Mouse (Mus musculus) heart, adult 2 months (tissue): ENCODE data around the gene Rab3ip. TPM values are rescaled to one million over a fixed set of nuclear protein-coding genes. Genes with fewer than 3 reads are reported as not detected.

ENCODE experiments used
- DNase-seq, 2 experiments: peaks; one replicate each; pipeline ENCODE4 v3.0.0; 2021
- H3K27ac ChIP-seq: fragments of 200-600 bp; 2 replicates; pipeline ENCODE4 v1.8.1; 2022
- H3K27me3 ChIP-seq: fragments of 200-500 bp; 2 replicates; pipeline ENCODE4 v1.6.1; 2012; ENCODE audit warnings: mild to moderate bottlenecking, low read length, inconsistent platforms, mixed read lengths; ENCODE audit not compliant: control insufficient read depth, insufficient read depth
- H3K36me3 ChIP-seq: fragments of 200-500 bp; 2 replicates; pipeline ENCODE4 v1.6.1; 2012; ENCODE audit warnings: low read length, inconsistent platforms; ENCODE audit not compliant: control insufficient read depth, insufficient read depth
- H3K4me1 ChIP-seq: fragments of 200-500 bp; 2 replicates; pipeline ENCODE4 v1.6.1; 2011; ENCODE audit warnings: low read length; ENCODE audit not compliant: control insufficient read depth, insufficient read depth
- H3K4me3 ChIP-seq: fragments of 200-600 bp; 2 replicates; pipeline ENCODE4 v1.8.1; 2022
- H3K79me2 ChIP-seq: fragments of 200-500 bp; replicated peaks from 2 replicates; pipeline ENCODE4 v1.6.1; 2012; ENCODE audit warnings: mild to moderate bottlenecking, inconsistent platforms, low read length, moderate library complexity, mixed read lengths; ENCODE audit not compliant: control insufficient read depth, insufficient read depth
- H3K9ac ChIP-seq: fragments of 200-500 bp; 2 replicates; pipeline ENCODE4 v1.6.1; 2012; ENCODE audit warnings: low read depth, mild to moderate bottlenecking, control low read depth, inconsistent platforms, low read length, mixed read lengths
- CTCF ChIP-seq: fragments of 200-600 bp; IDR thresholded peaks from 2 replicates; pipeline ENCODE4 v1.8.1; 2022; ENCODE audit warnings: antibody characterized with exemption, mild to moderate bottlenecking, moderate library complexity
- EP300 ChIP-seq: fragments of 200-500 bp; IDR thresholded peaks from 2 replicates; pipeline ENCODE4 v1.6.1; 2011; ENCODE audit warnings: low read depth, low read length, control low read depth; ENCODE audit not compliant: insufficient read depth
- POLR2A ChIP-seq: fragments of 200-500 bp; IDR thresholded peaks from 2 replicates; pipeline ENCODE4 v1.6.1; 2011; ENCODE audit warnings: mild to moderate bottlenecking, low read depth, low read length, control low read depth; ENCODE audit not compliant: insufficient read depth
- WGBS: fragments of 180-500 bp; shearing (Covaris S2); methylation state at CpG from one replicate; pipeline ENCODE4 v1.1.7; 2018; 5-methylcytosine and 5-hydroxymethylcytosine counted together
- intact Hi-C: fragments of 180-260 bp; cut with DNase I; formaldehyde crosslinking; loops from one replicate; pipeline ENCODE4 v1.15.1; 2025
- polyA plus RNA-seq: library from polyadenylated mRNA; depleted of rRNA; stranded (reverse); fragments of >200 nt; gene quantifications from 2 replicates; pipeline ENCODE4 v1.2.3, GENCODE M21; 2012
- total RNA-seq, 2 experiments: library from RNA; stranded (reverse); gene quantifications; 2 replicates each; pipeline ENCODE4 v1.2.3; 2021

The Rab3ip gene
- total and polyA plus RNA-seq, 3 experiments: 80.3 to 168 (median 100) TPM

DNA sequence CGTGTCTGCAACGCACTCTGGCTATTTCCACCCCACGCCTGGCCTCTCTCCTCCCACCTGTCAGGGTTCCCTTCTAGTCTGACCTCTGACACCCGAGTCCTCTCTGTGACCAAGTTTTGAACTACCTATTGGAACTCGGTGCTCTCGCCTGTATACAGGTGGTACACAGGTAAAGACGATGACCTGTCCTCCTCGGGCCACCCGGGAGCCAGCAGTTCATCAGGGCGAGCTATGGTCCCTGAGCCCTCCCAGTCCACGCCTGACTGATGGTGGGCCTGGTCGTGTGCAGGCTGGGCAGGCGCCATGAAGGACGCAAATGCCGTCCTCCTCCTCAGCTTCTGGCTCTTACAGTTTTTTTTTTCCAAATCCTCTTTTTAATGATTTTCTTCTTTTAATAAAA is 29.2 kb downstream of the Rab3ip start:
- no peaks in the 10 kb centered on the region for H3K36me3 ChIP-seq
- no peak overlapping the region for H3K27ac ChIP-seq
- WGBS: 94% methylated on average over 15 of the region's 15 CpGs
- no peaks in the 10 kb centered on the region for H3K79me2 ChIP-seq
- intact Hi-C loops: no loop called here
- no peak for DNase-seq
- no peak overlapping the region for H3K4me3 ChIP-seq
- H3K9ac ChIP-seq: no peak overlapping the region
- no peak for TF ChIP-seq EP300
- TF ChIP-seq POLR2A: no peak
- no peak for TF ChIP-seq CTCF
- no peaks in the 10 kb centered on the region for H3K4me1 ChIP-seq
- no peaks in the 10 kb centered on the region for H3K27me3 ChIP-seq

DNA sequence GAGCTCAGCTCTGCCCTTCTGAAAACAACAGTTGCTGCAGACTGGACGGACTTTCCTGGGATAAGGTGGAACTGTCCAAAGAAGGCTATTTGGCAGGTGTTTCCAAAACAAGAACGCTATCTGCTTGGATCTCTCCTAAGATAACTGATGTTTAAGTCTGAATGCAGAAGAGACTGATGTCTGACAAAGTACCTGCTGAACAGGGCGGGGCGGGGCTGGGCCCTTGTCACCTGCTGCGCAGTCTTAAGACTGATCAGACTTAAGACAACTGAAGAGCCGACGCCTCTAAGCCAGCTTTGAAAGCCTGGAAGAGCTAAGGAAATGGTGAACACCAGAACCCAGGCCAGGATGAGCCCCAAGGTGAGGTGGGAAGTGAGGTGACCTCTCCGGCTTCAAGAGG is 29.9 kb downstream of the Rab3ip start:
- WGBS: 94% methylated on average over 8 of the region's 8 CpGs
- TF ChIP-seq POLR2A: no peak
- TF ChIP-seq CTCF: no peak
- TF ChIP-seq EP300: no peak
- intact Hi-C loops: no loop called here

DNA sequence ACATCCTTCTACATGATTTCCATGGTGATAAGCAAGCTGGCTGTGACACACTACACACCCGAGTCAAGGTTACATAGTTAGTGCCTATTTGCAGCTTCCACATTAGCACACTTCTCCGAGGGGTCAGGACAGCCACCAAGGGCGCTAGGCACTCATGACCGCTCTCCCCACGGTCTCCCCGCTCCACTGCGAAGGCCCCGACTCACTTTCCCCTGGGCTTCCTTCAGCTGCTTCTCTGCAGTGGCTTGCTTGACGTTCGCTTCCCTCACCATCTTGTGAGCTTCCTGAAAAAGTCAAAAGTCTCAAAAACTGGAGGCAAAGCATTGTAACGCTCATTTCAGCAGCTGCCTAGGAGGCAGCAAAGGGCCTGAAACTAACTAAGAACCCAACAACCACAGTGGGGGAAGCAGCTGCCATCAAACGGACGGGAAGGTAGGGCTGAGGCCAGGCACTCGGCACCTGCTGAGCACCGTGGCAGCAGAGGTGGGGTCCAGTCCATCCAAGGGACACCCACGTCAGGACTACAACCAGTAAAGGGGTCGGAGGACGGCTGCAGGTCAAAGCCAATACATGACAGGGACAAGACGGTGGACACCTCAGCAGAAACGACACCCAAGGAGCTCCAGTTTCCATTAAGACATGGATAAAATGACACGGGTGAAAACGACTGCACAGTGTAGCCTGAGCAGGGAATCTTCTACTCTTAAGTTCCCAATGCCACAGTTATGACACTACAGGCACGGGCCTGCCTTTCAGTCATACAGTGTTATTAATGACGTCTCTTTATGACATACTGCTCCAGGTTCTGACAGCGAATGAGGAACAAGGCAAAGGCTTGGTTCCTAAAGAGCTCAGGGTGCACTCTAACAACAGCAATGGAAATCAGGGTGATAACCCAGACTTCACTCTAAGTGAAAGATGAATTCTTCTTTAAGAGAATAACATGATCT is 30.9 kb downstream of the Rab3ip start:
- no peaks in the 10 kb centered on the region for H3K4me1 ChIP-seq
- H3K36me3 ChIP-seq: no peaks in the 10 kb centered on the region
- no peak for DNase-seq
- no peak overlapping the region for H3K9ac ChIP-seq
- TF ChIP-seq EP300 (no peak), POLR2A (no peak), CTCF (no peak)
- intact Hi-C loops: no loop called here
- no peak overlapping the region for H3K4me3 ChIP-seq
- H3K27me3 ChIP-seq: no peaks in the 10 kb centered on the region
- WGBS: 87% methylated on average over 25 of the region's 25 CpGs
- no peak overlapping the region for H3K27ac ChIP-seq
- H3K79me2 ChIP-seq: no peaks in the 10 kb centered on the region

More for the DNA sequence above, 29.9 kb downstream of the Rab3ip start:
- no peak overlapping the region for H3K27ac ChIP-seq
- no peaks in the 10 kb centered on the region for H3K4me1 ChIP-seq
- no peak overlapping the region for H3K4me3 ChIP-seq
- H3K79me2 ChIP-seq: no peaks in the 10 kb centered on the region
- no peaks in the 10 kb centered on the region for H3K27me3 ChIP-seq
- H3K36me3 ChIP-seq: no peaks in the 10 kb centered on the region
- DNase-seq: no peak
- H3K9ac ChIP-seq: no peak overlapping the region

DNA sequence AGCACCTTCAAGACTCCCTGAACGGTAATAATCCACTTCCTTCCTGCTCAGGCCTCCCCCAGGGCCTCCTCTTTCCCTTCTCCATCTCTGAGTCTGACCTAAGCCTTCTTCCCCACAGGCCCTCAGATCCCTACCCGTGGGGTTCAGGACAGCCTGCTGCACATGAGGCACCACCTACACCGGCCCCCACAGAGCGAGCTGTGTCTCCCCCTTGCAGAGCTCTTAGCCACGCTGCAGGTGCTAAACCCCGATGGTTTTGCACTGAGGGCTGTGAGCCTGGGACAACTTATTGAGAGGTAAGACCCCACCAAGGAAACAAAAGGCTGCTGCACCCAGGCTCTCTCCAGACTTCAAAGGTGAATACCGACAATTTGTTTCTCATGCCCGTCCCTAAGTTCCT is 34.0 kb downstream of the Rab3ip start:
- Histone ChIP-seq H3K36me3 (no peaks in the 10 kb centered on the region; the same call in 1 of the 2 replicates), H3K4me3 (no peak overlapping the region), H3K79me2 (no peaks in the 10 kb centered on the region), H3K4me1 (no peaks in the 10 kb centered on the region), H3K9ac (no peak overlapping the region), H3K27ac (no peak overlapping the region), H3K27me3 (no peaks in the 10 kb centered on the region)
- no peak for TF ChIP-seq EP300
- TF ChIP-seq CTCF: no peak
- TF ChIP-seq POLR2A: no peak
- intact Hi-C loops: no loop called here
- no peak for DNase-seq
- 75% methylated on average over 8 of the region's 8 CpGs for WGBS

DNA sequence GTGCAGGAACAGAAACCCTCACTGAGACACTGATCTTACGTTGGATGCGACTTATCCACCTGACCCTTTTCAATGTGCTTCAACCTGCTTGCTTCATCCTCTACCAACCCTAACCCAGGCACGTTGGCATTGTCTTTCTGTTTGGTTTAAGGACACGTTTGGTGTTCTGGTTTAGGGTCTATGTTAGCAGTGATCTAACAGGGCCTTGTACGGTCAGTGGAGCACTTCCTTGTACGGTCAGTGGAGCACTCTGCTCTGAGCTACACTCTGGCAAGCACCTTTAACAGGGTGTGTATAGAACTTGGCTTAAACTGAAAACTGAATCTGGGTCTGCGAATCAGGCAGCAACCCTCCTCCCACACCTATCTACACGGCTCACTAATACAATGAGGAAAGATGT is 35.3 kb downstream of the Rab3ip start:
- Histone ChIP-seq H3K36me3 (no peaks in the 10 kb centered on the region; the same call in 1 of the 2 replicates), H3K4me3 (no peak overlapping the region), H3K79me2 (no peaks in the 10 kb centered on the region), H3K4me1 (no peaks in the 10 kb centered on the region), H3K9ac (no peak overlapping the region), H3K27ac (no peak overlapping the region), H3K27me3 (no peaks in the 10 kb centered on the region)
- DNase-seq: no peak
- whole genome bisulfite sequencing: 91% methylated on average over 8 of the region's 8 CpGs
- intact Hi-C loops: no loop called here
- no peak for TF ChIP-seq EP300
- no peak for TF ChIP-seq POLR2A
- no peak for TF ChIP-seq CTCF

DNA sequence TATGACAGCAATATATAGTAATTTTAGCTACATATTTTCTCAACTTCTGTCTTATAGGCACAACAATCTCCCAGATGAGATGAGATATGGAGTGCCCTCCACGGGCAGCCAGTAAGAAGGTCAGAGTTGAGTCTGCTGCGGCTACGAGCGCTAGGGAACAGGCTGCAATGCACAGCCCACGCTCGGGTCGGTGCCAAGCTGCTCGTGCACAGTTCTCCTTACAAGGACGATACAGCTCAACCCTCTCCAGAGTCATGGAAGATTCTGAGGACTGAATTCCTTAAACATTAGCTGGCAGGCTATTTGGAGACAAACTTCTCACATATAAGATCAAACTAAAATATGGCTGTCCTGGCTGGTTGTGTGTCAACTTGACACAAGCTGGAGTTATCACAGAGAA is 36.0 kb downstream of the Rab3ip start:
- peak in 1 of 2 experiments; percentile 17 for DNase-seq
- intact Hi-C loops: no loop called here
- H3K27me3 ChIP-seq: no peaks in the 10 kb centered on the region
- 65% methylated on average over 9 of the region's 9 CpGs for WGBS
- no peaks in the 10 kb centered on the region; the same call in 1 of the 2 replicates for H3K36me3 ChIP-seq
- TF ChIP-seq EP300 (no peak), POLR2A (no peak), CTCF (no peak)
- no peak overlapping the region for H3K4me3 ChIP-seq
- no peaks in the 10 kb centered on the region for H3K79me2 ChIP-seq
- H3K9ac ChIP-seq: no peak overlapping the region
- no peak overlapping the region for H3K27ac ChIP-seq
- H3K4me1 ChIP-seq: no peaks in the 10 kb centered on the region
